Mouse (Mus musculus): ENCODE results near the gene Tcl1b3.

The Tcl1b3 gene

GRCm38 (mm10) chr12:105234362-105234761, 43.5 kb downstream of the Tcl1b3 start:
- no peak for DNase-seq (ENCODE audit: low spot score in 2 of 2)

GRCm38 (mm10) chr12:105235091-105235490, 44.2 kb downstream of the Tcl1b3 start:
- DNase-seq (ENCODE audit: low spot score in 2 of 2) = no peak

- DNase-seq (ENCODE audit: low spot score in 2 of 2) = no peak
These were observed 48.2 kb downstream of the Tcl1b3 start for GRCm38 (mm10) chr12:105239060-105239459.
